Mouse (Mus musculus) midbrain, embryonic 11.5 days (tissue): Measurements from ENCODE around the gene Itga6. TPM values are rescaled to one million over a fixed set of nuclear protein-coding genes. Genes with fewer than 3 reads are reported as not detected.
"Not testable (repeated sequence)": the region's sequence is repeated elsewhere in the genome, so short reads cannot be mapped to it uniquely, and the experiment has no call there.

Experiments used
- ATAC-seq: fragments of 200-750 bp; cut with Nextera tagmentation; 2 replicates; pipeline ENCODE4 v1.8.0; 2017; ENCODE audit warnings: moderate TSS enrichment, moderate library complexity; ENCODE audit not compliant: low FRiP score
- DNase-seq: peaks from one replicate; pipeline ENCODE4 v3.0.0; 2015; ENCODE audit warnings: low spot score; ENCODE audit errors: missing footprints
- H3K27ac ChIP-seq: fragments of 300-500 bp; sonication (generic); 2 replicates; pipeline ENCODE4 v1.5.1; 2014; ENCODE audit warnings: low read depth, low read length
- H3K27me3 ChIP-seq: fragments of 300-500 bp; sonication (generic); 2 replicates; pipeline ENCODE4 v1.6.1; 2014; ENCODE audit warnings: mild to moderate bottlenecking, low read length, moderate library complexity, mixed read lengths; ENCODE audit not compliant: control insufficient read depth, insufficient read depth
- H3K36me3 ChIP-seq: fragments of 300-500 bp; sonication (generic); 2 replicates; pipeline ENCODE4 v1.6.1; 2014; ENCODE audit warnings: mild to moderate bottlenecking, low read length, moderate library complexity, mixed read lengths; ENCODE audit not compliant: control insufficient read depth, insufficient read depth
- H3K4me1 ChIP-seq: fragments of 300-500 bp; sonication (generic); 2 replicates; pipeline ENCODE4 v1.6.1; 2014; ENCODE audit warnings: low read length; ENCODE audit not compliant: control insufficient read depth, insufficient read depth
- H3K4me2 ChIP-seq: fragments of 300-500 bp; sonication (generic); 2 replicates; pipeline ENCODE4 v1.6.1; 2014; ENCODE audit warnings: mild to moderate bottlenecking, moderate library complexity
- H3K4me3 ChIP-seq: fragments of 300-500 bp; sonication (generic); 2 replicates; pipeline ENCODE4 v1.5.1; 2014; ENCODE audit warnings: low read depth, low read length
- H3K9ac ChIP-seq: fragments of 300-500 bp; sonication (generic); 2 replicates; pipeline ENCODE4 v1.6.1; 2014; ENCODE audit warnings: low read length
- H3K9me3 ChIP-seq: fragments of 300-500 bp; sonication (generic); 2 replicates; pipeline ENCODE4 v1.6.1; 2016; ENCODE audit warnings: low read length; ENCODE audit not compliant: control insufficient read depth
- WGBS: fragments of 180-500 bp; shearing (Covaris S2); extraction: QIAGEN DNeasy Blood & Tissue Kit; methylation state at CpG from one replicate; pipeline ENCODE4 v1.1.7; 2014; 5-methylcytosine and 5-hydroxymethylcytosine counted together
- polyA plus RNA-seq: library from polyadenylated mRNA; unstranded; fragments of >200 nt; fragmentation: Nextera tagmentation; extraction: Ambion mirVana; gene quantifications from 2 replicates; pipeline ENCODE4 v1.2.1, GENCODE M21; 2014

The Itga6 gene
- polyA plus RNA-seq, 1 experiment from 2014 or later: 28.7 TPM

DNA sequence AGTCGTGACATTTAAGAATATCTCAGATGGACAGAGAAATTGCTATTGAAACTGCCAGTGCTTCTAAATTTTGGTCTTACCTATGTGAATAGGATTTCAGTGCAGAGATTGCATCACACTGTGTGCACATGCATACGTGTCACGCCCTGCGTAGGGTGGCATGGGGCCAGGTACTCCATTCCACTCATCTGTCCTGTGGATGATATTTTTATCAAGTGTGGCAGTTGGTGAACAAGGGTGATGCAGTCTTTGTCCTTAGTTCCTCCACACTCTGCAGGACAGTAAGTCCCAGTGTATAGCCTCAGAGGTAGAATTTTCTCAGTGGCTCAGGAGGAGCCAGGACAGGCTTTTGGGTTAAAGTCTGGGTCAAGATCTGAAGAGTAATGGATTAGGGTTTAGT, 90.8 kb downstream of the Itga6 start:
- WGBS: 90% methylated on average over 4 of the region's 4 CpGs
- no peak overlapping the region for H3K4me3 ChIP-seq
- no peaks in the 10 kb centered on the region for H3K36me3 ChIP-seq
- H3K9me3 ChIP-seq: no peaks in the 10 kb centered on the region
- H3K27me3 ChIP-seq: no peaks in the 10 kb centered on the region
- H3K9ac ChIP-seq: no peak overlapping the region
- H3K27ac ChIP-seq: no peak overlapping the region
- H3K4me1 ChIP-seq: no peaks in the 10 kb centered on the region
- H3K4me2 ChIP-seq: no peak overlapping the region
- DNase-seq (peak; percentile 51), ATAC-seq (no peak)

DNA sequence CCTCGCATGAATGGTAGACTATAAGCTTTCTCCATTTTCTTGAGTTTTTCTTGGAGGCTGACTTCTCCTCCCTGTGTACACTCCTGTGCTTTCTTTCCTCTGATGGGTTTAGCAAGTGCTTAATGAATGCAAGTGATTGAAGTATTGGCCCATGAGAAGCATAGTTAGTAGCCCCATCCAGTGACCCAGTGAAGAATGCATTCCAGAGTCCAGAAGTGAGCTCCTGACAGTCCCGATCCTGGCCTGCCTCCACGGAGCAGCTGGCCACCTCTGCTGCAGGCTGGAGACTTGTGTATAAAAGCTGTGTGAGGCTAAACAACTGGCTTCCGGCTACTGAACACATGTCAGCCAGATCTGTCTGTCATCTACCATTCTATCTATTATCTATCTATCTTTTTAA, 91.8 kb downstream of the Itga6 start:
- no peak overlapping the region for H3K27ac ChIP-seq
- no peak overlapping the region for H3K9ac ChIP-seq
- H3K36me3 ChIP-seq: no peaks in the 10 kb centered on the region
- WGBS: 70% methylated on average over 4 of the region's 4 CpGs
- peak; percentile 69 for DNase-seq
- H3K4me2 ChIP-seq: no peak overlapping the region
- H3K4me1 ChIP-seq: no peaks in the 10 kb centered on the region
- ATAC-seq: no peak
- H3K9me3 ChIP-seq: no peaks in the 10 kb centered on the region
- no peak overlapping the region for H3K4me3 ChIP-seq
- no peaks in the 10 kb centered on the region for H3K27me3 ChIP-seq

DNA sequence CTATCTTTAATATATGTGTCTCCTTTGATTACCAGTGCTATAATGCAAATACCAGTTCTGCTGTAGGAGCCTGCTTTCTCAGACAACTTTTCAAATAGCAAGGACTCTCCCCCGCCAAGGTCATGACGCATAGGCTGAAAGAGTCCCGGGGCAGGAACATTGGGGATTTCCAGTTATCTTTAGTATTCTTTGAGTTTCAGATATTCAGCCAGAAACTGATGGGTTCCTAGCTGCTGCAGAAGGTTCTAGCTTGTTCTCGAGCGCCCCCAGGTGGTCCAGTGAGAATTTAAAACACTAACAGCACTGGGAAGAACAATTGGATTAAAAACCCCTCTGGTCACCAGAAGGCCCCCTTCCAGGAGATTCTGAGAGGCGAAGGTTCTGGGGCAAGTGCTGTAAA, 92.4 kb downstream of the Itga6 start:
- WGBS: 39% methylated on average over 6 of the region's 6 CpGs
- H3K4me3 ChIP-seq: no peak overlapping the region
- H3K9me3 ChIP-seq: no peaks in the 10 kb centered on the region
- H3K4me2 ChIP-seq: no peak overlapping the region
- H3K9ac ChIP-seq: no peak overlapping the region
- DNase-seq (peak; percentile 96), ATAC-seq (no peak)
- no peaks in the 10 kb centered on the region for H3K27me3 ChIP-seq
- no peaks in the 10 kb centered on the region for H3K4me1 ChIP-seq
- H3K27ac ChIP-seq: no peak overlapping the region
- H3K36me3 ChIP-seq: no peaks in the 10 kb centered on the region

DNA sequence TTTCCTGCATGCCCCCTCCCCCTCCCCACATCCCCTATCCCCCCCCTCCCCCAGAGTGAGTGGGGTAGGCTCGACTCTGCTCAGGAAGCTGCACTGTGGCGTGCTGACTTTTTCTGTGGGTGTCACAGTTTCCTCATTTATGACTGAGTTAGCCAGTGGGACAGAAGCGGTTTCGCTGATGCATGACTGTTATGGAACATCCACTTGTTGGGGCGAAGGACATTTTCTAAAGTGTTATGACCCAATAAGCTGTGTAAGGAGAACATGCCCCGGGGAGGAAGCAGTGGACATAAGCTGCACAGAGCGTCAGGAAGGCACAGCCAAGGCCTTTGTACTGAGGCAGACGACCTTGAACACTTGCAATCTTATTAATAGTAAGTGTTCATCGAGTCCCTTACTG, 97.9 kb downstream of the Itga6 start:
- WGBS: 92% methylated on average over 9 of the region's 9 CpGs
- Histone ChIP-seq H3K4me1 (no peaks in the 10 kb centered on the region), H3K27me3 (no peaks in the 10 kb centered on the region), H3K27ac (no peak overlapping the region), H3K4me2 (no peak overlapping the region), H3K4me3 (no peak overlapping the region), H3K36me3 (no peaks in the 10 kb centered on the region), H3K9me3 (no peaks in the 10 kb centered on the region), H3K9ac (no peak overlapping the region)
- DNase-seq (no peak), ATAC-seq (no peak)

DNA sequence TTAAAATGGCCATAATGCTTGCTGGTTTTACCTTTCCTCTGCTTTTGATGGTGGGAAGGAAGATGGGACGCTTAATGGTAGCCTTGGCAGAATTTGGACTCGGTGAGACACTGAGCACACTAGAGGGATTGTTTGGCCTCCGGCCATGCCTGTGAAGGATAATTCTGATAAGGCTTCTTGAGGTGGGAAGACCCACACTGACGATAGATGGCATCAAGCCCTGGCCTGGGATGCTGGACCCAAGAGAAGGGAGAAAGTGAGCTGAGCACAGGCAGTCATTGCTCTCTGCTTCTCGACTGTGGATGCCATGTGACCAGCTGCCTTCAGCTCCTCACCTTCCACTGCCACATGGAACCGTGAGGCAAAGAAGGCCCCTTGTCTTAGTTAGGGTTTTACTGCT, 99.5 kb downstream of the Itga6 start:
- Histone ChIP-seq H3K4me1 (no peaks in the 10 kb centered on the region), H3K9ac (no peak overlapping the region), H3K36me3 (no peaks in the 10 kb centered on the region), H3K27ac (no peak overlapping the region), H3K9me3 (no peaks in the 10 kb centered on the region), H3K4me2 (no peak overlapping the region), H3K27me3 (no peaks in the 10 kb centered on the region), H3K4me3 (no peak overlapping the region)
- 95% methylated on average over 6 of the region's 6 CpGs for WGBS
- DNase-seq (no peak), ATAC-seq (no peak)

DNA sequence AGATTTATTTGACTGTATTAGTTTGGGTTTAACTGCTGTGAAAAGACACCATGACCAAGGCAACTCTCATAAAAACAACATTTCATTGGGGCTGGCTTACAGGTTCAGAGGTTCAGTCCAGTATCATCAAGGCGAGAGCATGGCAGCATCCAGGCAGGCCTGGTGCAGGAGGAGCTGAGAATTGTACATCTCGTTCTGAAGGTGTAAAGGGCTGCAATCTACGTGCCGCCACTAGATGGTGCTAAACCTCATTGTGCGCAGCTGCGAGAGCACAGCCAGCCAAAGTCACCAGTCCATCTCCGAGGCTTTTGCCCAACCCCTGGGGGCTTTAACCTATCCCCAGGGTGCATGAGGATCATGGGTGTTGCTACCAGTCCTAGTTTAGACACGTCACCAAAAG, 106.7 kb downstream of the Itga6 start:
- not testable (repeated sequence) for ATAC-seq, H3K36me3 ChIP-seq, H3K27ac ChIP-seq, H3K4me3 ChIP-seq, H3K9ac ChIP-seq, H3K9me3 ChIP-seq, H3K4me1 ChIP-seq, H3K27me3 ChIP-seq, H3K4me2 ChIP-seq
- WGBS: 4% methylated on average over 6 of the region's 8 CpGs
- peak; percentile 91 for DNase-seq

DNA sequence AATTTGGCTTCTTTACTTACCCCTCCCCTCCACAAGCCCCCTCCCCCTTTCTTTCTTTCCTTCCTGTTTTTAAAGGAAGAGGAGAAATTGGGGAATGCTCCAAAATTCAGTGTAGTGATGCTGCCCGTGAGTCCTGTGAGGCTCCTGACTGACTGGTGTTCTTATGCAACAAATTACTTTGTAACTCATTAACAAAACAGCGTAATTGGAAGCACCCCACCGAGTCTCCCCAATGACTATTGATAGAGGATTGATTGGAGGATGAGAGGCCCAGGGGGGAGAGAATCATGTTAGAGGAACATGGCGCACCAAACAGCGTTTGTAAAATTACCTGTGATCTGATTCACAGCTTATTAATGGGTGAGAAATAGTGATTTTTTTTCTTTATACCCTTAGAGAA, 109.7 kb downstream of the Itga6 start:
- no peak overlapping the region for H3K27ac ChIP-seq
- H3K9ac ChIP-seq: no peak overlapping the region
- H3K36me3 ChIP-seq: no peaks in the 10 kb centered on the region
- ATAC-seq (no peak), DNase-seq (peak; percentile 59)
- no peak overlapping the region for H3K4me2 ChIP-seq
- H3K4me1 ChIP-seq: no peaks in the 10 kb centered on the region
- H3K9me3 ChIP-seq: no peaks in the 10 kb centered on the region
- no peak overlapping the region for H3K4me3 ChIP-seq
- WGBS: 74% methylated on average over 5 of the region's 5 CpGs
- no peaks in the 10 kb centered on the region for H3K27me3 ChIP-seq

DNA sequence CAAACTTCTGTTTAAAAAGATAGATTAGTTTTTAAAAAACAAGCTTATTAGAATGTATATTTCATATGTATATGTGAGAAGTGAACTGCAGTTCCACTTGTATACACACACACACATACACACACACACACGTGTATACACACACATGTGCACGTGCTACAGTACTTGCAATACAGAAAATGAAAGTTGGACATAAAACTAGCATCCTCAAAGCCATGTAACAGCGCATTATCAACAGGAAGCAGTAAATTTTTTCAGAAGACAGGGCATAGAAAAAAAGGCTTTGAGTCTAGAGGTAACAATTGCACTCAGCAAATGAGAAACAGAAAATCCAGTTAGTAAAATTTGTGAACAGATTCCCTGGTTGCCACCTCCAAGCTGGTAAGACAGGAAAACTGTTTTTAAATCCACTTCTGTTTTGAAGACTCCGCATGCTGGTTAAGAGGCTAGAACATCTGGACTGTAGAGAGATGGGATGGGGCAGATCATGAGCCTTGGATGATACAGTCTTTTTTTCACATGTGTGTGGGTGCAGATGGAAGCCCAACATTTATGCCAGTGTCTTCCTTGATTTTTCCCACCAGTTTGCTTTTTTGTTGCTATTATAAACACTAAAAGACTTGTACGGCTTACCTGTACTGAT, 118.2 kb downstream of the Itga6 start:
- no peak for ATAC-seq
- no peaks in the 10 kb centered on the region for H3K27me3 ChIP-seq
- no peak overlapping the region for H3K9ac ChIP-seq
- H3K27ac ChIP-seq: no peak overlapping the region
- H3K4me3 ChIP-seq: no peak overlapping the region
- no peak for DNase-seq
- no peaks in the 10 kb centered on the region for H3K9me3 ChIP-seq
- H3K36me3 ChIP-seq: no peaks in the 10 kb centered on the region
- WGBS: 89% methylated on average over 5 of the region's 5 CpGs
- H3K4me2 ChIP-seq: no peak overlapping the region
- H3K4me1 ChIP-seq: peaks cover 2% of the 10 kb centered on the region; the same call in 1 of the 2 replicates

DNA sequence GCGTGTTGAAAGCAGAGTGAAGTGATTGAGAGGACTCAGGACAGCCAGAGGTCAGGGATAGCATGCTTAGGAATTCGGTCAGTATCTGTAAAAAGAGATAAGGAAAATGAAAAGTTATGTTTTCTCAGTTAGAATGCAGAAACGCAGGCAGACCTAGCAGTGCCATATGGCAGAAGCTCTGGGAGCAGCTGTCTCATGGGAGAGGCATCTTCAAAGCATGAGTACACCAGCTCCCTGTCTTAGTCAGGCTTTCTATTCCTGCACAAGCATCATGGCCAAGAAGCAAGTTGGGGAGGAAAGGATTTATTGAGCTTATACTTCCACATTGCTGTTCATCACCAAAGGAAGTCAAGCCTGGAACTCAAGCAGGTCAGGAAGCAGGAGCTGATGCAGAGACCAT, 119.6 kb downstream of the Itga6 start:
- Histone ChIP-seq H3K4me3 (no peak overlapping the region), H3K9ac (no peak overlapping the region), H3K9me3 (no peaks in the 10 kb centered on the region), H3K4me2 (no peak overlapping the region), H3K36me3 (no peaks in the 10 kb centered on the region), H3K4me1 (peaks cover 2% of the 10 kb centered on the region; the same call in 1 of the 2 replicates), H3K27ac (no peak overlapping the region), H3K27me3 (no peaks in the 10 kb centered on the region)
- no peak for ATAC-seq
- 80% methylated on average over 3 of the region's 3 CpGs for WGBS
- DNase-seq: no peak
